Mouse (Mus musculus): Measurements from ENCODE around the gene Abhd4.
"Not testable (repeated sequence)": the region's sequence is repeated elsewhere in the genome, so short reads cannot be mapped to it uniquely, and the experiment has no call there.

Abhd4 gene

GRCm38 (mm10) chr14:54222289-54222727, 31.7 kb upstream of the Abhd4 start:
- DNase-seq (ENCODE audit: extremely low spot score, low read depth, low spot score): no peak

- DNase-seq (ENCODE audit: extremely low spot score, low read depth, low spot score): no peak
Measured at GRCm38 (mm10) chr14:54223315-54224063, 30.5 kb upstream of the Abhd4 start.

DNA sequence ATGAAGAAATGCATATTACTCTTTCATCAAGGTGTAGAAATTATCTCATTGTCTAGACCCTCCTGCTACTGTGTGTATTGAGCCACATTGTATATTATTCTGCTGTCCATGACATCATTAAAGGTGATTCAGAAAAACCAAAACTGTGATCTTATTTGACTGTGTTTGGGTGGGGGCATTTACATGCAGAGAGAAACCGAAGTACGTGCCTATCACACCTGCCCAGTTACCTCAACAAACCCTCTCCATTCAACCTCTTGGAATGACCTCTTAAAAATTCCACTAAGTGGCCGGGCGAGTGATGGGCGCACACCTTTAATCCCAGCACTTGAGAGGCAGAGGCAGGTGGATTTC, 29.9 kb upstream of the Abhd4 start:
- no peak for DNase-seq (ENCODE audit: extremely low spot score, low read depth, low spot score)

DNA sequence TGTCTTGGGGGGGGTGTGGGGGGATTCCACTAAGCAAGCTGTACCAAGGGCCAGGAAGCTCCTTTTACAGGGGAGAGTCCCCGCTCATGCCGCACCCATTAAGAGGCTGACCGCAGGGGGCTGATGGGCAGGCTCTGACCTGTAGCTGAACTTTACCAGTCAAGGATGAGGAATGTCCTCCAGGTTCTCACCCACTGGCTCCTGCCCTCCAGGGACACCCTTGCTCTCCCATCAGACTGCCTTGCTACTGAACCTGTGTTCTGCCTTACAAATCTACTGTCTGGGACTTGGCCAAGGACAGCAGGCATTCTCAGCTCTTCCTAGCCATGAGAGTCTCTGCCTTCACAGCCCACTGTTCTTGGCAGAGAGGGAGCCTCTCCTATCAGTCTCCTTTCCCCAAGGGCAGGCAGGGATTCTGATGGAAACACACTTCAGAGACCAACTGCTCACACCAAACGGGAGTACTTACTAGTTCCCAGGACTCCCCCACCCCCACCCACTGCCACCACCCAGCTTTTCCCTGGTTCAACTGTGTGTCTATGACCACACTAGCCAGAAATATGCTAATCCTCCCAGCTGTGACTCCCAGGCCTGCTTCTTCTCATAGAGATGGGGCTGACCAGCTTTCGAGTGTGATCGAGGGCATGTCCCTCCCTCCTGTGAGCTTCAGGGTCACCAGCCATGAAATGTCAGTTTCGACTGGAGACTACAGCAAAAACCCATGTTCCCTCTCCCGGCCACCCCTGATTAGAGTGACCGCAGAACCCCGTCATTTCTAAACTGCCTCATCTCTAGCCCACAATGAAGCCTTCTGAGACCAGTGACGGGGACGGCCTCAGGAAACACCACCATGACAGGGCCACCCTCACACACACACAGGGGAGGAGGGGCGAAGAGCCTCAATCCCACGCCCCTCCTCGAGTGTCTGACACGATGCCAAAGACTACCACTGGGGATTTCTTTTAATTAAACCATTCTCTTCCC, 29.2 kb upstream of the Abhd4 start:
- DNase-seq (ENCODE audit: extremely low spot score, low read depth, low spot score): no peak

DNA sequence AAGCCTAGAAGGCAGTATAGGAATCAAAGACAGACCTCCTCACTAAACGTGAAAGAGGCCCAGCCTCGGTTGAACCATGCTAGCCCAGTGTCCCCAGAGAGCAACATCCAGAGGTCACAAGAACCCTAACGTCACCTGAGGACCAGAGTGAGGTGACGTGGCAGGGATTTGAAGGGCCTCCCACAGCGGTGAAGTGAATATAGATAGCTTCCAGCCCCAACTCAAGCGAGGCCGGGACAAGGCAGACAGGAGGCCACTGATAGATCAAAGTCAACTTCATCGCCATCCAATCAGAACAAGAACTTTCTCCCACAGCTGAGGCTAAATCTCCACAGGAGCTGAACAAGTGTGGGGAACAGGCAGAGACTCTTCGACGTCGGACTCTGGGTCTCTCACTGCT, 28.3 kb upstream of the Abhd4 start:
- no peak for DNase-seq (ENCODE audit: extremely low spot score, low read depth, low spot score)

DNA sequence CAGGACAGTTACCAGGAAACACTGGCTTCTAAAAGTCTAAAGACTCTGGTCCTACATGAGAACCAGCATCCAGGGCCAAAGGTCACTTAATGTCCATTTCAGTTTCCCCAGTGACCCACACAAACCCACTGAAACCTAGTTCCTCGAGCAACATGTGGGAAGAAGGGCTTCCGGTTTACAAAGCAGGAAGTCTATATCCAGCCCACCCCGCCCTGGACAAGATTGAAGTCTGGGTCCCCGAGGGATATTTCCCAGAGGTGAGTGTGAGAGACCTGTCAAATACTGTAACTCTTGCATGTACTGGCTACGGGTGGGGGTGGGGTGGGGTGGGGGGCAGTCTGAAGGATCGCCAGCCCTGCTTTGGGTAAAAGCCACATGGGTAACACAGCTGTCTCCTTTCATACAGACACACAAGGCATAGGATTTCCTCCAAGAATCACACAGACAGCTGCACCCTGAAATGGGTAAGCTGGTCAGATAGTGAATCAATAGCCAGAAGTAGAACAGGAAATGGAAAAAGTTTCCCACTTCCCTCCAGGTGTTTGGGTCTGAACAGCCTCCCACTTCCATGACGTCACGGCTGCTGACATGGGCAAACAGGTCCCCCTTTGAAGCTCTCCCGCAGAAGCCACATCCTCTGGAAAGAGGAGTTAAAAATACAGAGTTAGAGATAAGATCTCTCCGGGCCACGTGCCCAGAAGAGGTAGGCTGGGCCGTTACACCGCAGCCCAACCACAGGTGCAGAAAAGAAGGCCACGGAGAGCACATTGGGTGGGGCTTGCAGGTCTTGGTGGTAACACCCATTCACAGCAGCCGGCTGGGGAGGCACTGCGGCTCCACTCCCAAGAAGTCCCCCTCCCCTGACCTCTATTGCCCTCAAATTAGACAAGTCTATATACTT, 26.8 kb upstream of the Abhd4 start:
- DNase-seq (ENCODE audit: extremely low spot score, low read depth, low spot score): no peak

GRCm38 (mm10) chr14:54227911-54228451, 26.0 kb upstream of the Abhd4 start:
- DNase-seq (ENCODE audit: extremely low spot score, low read depth, low spot score): peak; percentile 75

GRCm38 (mm10) chr14:54228501-54228900, 25.5 kb upstream of the Abhd4 start:
- DNase-seq (ENCODE audit: extremely low spot score, low read depth, low spot score): no peak

DNA sequence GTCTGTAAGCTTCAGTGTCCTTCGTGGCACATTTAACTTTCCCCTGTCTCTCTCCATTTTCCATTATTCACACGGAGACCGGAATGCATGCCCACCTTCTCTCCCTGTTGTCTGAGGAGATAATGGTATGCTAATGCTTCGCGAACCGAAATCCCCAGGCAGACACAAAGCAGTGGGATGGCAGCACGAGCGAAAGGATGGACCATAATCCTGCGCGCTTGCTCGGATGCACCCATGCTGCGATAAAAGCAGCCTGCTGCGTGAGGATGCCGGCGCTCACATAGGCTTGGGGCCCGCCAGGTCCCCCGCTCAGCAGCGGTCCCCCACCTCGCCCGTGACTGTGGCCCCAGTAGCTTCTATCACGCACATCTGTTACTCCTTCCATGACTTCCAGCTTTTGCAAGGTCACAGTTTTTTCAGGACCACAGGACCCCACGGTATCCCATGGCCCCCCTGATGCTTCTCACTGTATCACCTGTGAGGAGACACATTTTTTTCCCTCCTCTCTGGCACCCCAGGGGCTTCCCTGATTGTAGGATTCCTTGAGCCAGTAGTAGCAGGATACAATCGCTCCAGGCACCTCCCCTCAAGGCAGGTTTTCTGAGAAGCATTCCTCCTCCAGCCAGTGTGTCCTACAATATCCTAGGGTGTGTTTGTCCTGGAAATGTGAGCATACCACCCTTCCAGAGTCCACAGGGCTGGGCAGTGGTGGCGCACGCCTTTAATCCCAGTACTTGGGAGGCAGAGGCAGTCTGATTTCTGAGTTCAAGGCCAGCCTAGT, 24.9 kb upstream of the Abhd4 start:
- no peak for DNase-seq (ENCODE audit: extremely low spot score, low read depth, low spot score)

DNA sequence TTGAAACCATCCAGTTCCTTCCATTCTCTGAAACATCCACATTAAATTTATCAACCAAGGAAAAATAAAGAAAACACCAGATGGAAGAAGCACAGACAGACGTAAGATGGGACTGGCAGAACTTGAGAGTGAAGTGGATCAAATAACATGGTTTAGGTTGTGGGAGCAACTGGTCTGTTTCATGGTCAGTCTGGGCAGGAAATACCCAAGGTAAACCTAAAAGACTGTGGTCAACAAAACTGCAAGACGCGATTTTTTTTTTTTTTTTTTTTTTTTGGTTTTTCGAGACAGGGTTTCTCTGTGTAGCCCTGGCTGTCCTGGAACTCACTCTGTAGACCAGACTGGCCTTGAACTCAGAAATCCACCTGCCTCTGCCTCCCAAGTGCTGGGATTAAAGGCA, 24.1 kb upstream of the Abhd4 start:
- DNase-seq (ENCODE audit: extremely low spot score, low read depth, low spot score): not testable (repeated sequence)

DNA sequence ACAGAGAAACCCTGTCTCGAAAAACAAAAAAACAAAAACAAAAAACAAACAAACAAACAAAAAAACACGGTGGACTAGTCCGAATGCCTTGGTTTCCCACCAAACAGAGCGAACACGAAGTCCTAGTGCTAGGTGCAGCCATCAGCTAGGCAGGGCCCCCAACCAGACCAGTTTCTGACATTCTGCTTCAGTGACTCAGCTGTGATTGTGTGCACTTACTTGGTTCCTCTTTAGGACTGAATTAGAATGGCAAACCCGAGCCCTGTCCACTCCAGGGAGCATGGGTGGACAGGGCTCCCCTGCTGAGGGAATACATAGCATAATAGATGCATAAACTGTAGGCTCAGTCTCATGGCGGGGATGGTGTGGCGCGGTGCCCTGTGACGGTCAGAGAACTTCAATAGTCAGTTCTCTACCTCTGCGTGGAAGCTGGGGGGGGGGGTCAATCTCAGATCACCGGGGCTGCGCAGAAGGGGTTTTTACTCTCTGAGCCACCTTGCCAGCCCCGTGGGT, 23.3 kb upstream of the Abhd4 start:
- no peak for DNase-seq (ENCODE audit: extremely low spot score, low read depth, low spot score)

GRCm38 (mm10) chr14:54231176-54231956, 22.6 kb upstream of the Abhd4 start:
- DNase-seq (ENCODE audit: extremely low spot score, low read depth, low spot score): no peak

- no peak for DNase-seq (ENCODE audit: extremely low spot score, low read depth, low spot score)
Measured at GRCm38 (mm10) chr14:54232143-54232542, 21.8 kb upstream of the Abhd4 start.

- DNase-seq (ENCODE audit: extremely low spot score, low read depth, low spot score): no peak
Measured at GRCm38 (mm10) chr14:54232811-54233558, 21.0 kb upstream of the Abhd4 start.

- no peak for DNase-seq (ENCODE audit: extremely low spot score, low read depth, low spot score)
Measured at GRCm38 (mm10) chr14:54233559-54234143, 20.3 kb upstream of the Abhd4 start.

GRCm38 (mm10) chr14:54234231-54235040, 19.6 kb upstream of the Abhd4 start:
- no peak for DNase-seq (ENCODE audit: extremely low spot score, low read depth, low spot score)
